Mouse (Mus musculus): Measurements from ENCODE around the gene Cntfr. TPM values are rescaled to one million over a fixed set of nuclear protein-coding genes. Genes with fewer than 3 reads are reported as not detected.
A peak's percentile ranks its signal among the peaks of the same experiment; 100 is the strongest.

Gene Cntfr
- polyA plus RNA-seq, 1 experiment from 2014 or later: 1.1 TPM

DNA sequence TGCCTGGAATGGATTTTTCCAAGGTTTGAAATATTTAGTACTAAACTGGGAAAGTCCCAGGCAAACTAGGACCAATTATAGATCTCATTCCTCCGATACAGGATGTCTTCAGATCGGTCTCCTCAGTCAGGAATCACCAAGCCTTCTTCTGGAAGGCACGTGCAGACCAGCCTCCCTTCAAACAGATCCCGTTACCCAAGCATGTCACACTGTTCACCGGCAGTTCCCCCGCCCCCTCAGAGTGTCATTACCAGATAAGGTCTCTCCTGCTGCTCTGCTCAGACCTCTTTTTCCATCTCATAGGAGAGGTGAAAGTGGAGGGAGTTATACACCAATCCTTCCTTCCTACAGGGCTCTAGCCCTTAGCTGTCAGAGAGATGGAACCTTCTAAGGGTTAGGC lies 43.2 kb downstream of the Cntfr start:
- H3K36me3 ChIP-seq (ENCODE audit: insufficient read depth, low read length): no peaks in the 10 kb centered on the region
- no peaks in the 10 kb centered on the region for H3K27me3 ChIP-seq (replicated peaks; ENCODE audit: insufficient read depth, low read length)
- no peak overlapping the region for H3K27ac ChIP-seq (ENCODE audit: low read length)
- H3K4me2 ChIP-seq (replicated peaks; ENCODE audit: low read depth, low read length): no peak overlapping the region
- no peaks in the 10 kb centered on the region for H3K9me3 ChIP-seq (ENCODE audit: low read length)
- DNase-seq (ENCODE audit: low spot score): no peak
- H3K9ac ChIP-seq (replicated peaks; ENCODE audit: low read depth): no peak overlapping the region
- WGBS: 59% methylated on average over 6 of the region's 6 CpGs
- ATAC-seq: no peak
- no peaks in the 10 kb centered on the region for H3K4me1 ChIP-seq (ENCODE audit: insufficient read depth, low read depth, low read length)
- TF ChIP-seq CTCF (IDR thresholded peaks at IDR 0.05) (no peak), EP300 (IDR thresholded peaks at IDR 0.05) (no peak)
- no peak overlapping the region for H3K4me3 ChIP-seq (ENCODE audit: low read depth, low read length)

DNA sequence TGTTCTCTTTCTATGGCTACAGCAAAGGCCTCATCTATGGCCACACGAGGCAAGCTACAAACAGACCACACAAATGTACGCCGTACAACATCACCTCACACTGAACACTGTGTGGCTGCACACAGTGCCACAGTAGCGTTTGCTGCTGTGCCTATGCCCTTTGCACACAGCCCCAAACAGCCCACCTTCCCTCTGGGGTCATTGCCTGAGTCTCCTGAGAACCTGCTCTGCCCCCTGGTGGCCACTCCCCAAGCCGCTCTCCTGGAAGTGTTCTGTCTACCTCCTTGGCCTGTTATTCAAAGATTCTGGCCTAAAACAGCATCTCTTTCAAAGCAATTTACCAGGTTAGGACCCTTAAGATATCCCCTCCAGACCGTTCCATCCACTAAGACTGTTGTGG lies 43.6 kb downstream of the Cntfr start:
- WGBS: 40% methylated on average over 6 of the region's 6 CpGs
- Histone ChIP-seq H3K4me1 (ENCODE audit: insufficient read depth, low read depth, low read length) (no peaks in the 10 kb centered on the region), H3K9me3 (ENCODE audit: low read length) (no peaks in the 10 kb centered on the region), H3K27me3 (replicated peaks; ENCODE audit: insufficient read depth, low read length) (no peaks in the 10 kb centered on the region), H3K4me3 (ENCODE audit: low read depth, low read length) (no peak overlapping the region), H3K4me2 (replicated peaks; ENCODE audit: low read depth, low read length) (no peak overlapping the region), H3K36me3 (ENCODE audit: insufficient read depth, low read length) (no peaks in the 10 kb centered on the region), H3K9ac (replicated peaks; ENCODE audit: low read depth) (no peak overlapping the region), H3K27ac (ENCODE audit: low read length) (no peak overlapping the region)
- peak; percentile 88 for TF ChIP-seq CTCF (IDR thresholded peaks at IDR 0.05)
- TF ChIP-seq EP300 (IDR thresholded peaks at IDR 0.05): no peak
- ATAC-seq: peak; percentile 44; the same call in 1 of the 2 replicates
- peak; percentile 75 for DNase-seq (ENCODE audit: low spot score)

DNA sequence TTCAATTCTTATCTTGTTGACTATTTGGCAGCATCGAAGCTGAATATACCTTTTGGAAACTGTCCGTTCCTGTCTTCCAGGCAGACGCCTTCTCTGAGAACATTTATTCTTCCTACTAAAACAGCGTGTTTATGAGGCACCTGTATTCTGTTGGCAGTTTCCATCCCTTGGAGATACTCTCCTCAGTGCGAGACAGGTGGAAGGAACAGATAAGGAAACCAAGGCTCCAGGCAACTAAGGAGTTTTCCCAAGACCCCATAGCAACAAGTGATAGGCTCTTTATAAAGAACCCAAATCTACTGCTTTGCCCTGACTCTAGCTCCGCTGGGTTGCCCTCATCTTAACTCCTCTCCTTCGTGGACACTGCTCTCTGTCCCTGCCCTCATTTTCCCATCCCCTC lies 48.3 kb downstream of the Cntfr start:
- no peak for TF ChIP-seq EP300 (IDR thresholded peaks at IDR 0.05)
- no peak for TF ChIP-seq CTCF (IDR thresholded peaks at IDR 0.05)
- whole genome bisulfite sequencing: 55% methylated on average over 7 of the region's 7 CpGs
- DNase-seq (ENCODE audit: low spot score): no peak

DNA sequence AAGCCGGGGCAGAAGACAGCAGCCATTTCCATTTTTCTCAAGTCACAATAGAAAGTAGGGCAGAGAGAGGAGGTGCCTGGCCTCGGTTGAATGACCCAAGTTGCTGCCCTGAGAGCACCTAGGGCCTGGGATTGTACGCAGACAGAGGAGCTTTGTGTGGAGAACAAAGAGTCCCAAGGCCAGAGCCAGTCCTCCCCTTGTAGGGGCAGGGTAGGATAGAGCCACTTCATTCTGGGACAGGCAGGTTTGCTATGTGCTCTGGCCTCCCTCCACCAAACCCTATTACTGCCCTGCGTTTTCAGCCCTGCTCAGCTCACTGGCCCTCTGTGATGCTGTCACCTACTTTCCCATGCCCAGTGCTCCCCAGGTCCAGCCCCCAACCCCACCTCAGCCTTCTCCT lies 48.7 kb downstream of the Cntfr start:
- no peaks in the 10 kb centered on the region for H3K9me3 ChIP-seq (ENCODE audit: low read length)
- 42% methylated on average over 4 of the region's 4 CpGs for WGBS
- H3K27ac ChIP-seq (ENCODE audit: low read length): no peak overlapping the region
- H3K9ac ChIP-seq (replicated peaks; ENCODE audit: low read depth): no peak overlapping the region
- no peak overlapping the region for H3K4me2 ChIP-seq (replicated peaks; ENCODE audit: low read depth, low read length)
- DNase-seq (ENCODE audit: low spot score) (no peak), ATAC-seq (no peak)
- no peak overlapping the region for H3K4me3 ChIP-seq (ENCODE audit: low read depth, low read length)
- no peaks in the 10 kb centered on the region for H3K4me1 ChIP-seq (ENCODE audit: insufficient read depth, low read depth, low read length)
- no peaks in the 10 kb centered on the region for H3K36me3 ChIP-seq (ENCODE audit: insufficient read depth, low read length)
- TF ChIP-seq CTCF (IDR thresholded peaks at IDR 0.05) (no peak), EP300 (IDR thresholded peaks at IDR 0.05) (no peak)
- H3K27me3 ChIP-seq (replicated peaks; ENCODE audit: insufficient read depth, low read length): no peaks in the 10 kb centered on the region

More for the DNA sequence above, 48.3 kb downstream of the Cntfr start:
- Histone ChIP-seq H3K4me3 (ENCODE audit: low read depth, low read length) (no peak overlapping the region), H3K27me3 (replicated peaks; ENCODE audit: insufficient read depth, low read length) (no peaks in the 10 kb centered on the region), H3K36me3 (ENCODE audit: insufficient read depth, low read length) (no peaks in the 10 kb centered on the region), H3K9me3 (ENCODE audit: low read length) (no peaks in the 10 kb centered on the region), H3K9ac (replicated peaks; ENCODE audit: low read depth) (no peak overlapping the region), H3K4me2 (replicated peaks; ENCODE audit: low read depth, low read length) (no peak overlapping the region), H3K27ac (ENCODE audit: low read length) (no peak overlapping the region), H3K4me1 (ENCODE audit: insufficient read depth, low read depth, low read length) (no peaks in the 10 kb centered on the region)
- no peak for ATAC-seq

DNA sequence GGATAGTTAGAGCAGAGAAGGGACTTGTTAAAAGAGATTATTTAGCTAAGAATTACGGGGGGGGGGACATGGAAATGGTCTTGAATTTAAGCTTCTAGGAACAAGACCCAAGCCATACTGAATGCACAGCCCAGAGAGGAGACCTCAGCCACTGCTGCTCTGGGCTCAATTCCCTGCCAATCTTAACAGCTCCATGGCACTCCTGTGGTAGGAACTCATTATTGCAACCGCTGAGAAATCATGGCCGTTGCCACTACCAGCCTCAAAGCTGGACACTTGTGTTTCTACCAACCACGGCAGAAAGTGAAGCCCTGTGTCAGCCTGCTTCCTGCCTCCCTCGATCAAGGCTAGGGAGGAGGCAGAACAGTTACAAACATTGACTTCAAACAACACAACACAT lies 51.4 kb downstream of the Cntfr start:
- 7% methylated on average over 5 of the region's 5 CpGs for WGBS
- H3K27ac ChIP-seq (ENCODE audit: low read length): no peak overlapping the region
- H3K4me2 ChIP-seq (replicated peaks; ENCODE audit: low read depth, low read length): no peak overlapping the region
- H3K4me1 ChIP-seq (ENCODE audit: insufficient read depth, low read depth, low read length): no peaks in the 10 kb centered on the region
- H3K4me3 ChIP-seq (ENCODE audit: low read depth, low read length): no peak overlapping the region
- peak; percentile 58 for DNase-seq (ENCODE audit: low spot score)
- H3K27me3 ChIP-seq (replicated peaks; ENCODE audit: insufficient read depth, low read length): no peaks in the 10 kb centered on the region
- no peaks in the 10 kb centered on the region for H3K9me3 ChIP-seq (ENCODE audit: low read length)
- peak; percentile 71 for ATAC-seq
- H3K36me3 ChIP-seq (ENCODE audit: insufficient read depth, low read length): no peaks in the 10 kb centered on the region
- TF ChIP-seq EP300 (IDR thresholded peaks at IDR 0.05) (no peak), CTCF (IDR thresholded peaks at IDR 0.05) (peak; percentile 74)
- H3K9ac ChIP-seq (replicated peaks; ENCODE audit: low read depth): no peak overlapping the region

DNA sequence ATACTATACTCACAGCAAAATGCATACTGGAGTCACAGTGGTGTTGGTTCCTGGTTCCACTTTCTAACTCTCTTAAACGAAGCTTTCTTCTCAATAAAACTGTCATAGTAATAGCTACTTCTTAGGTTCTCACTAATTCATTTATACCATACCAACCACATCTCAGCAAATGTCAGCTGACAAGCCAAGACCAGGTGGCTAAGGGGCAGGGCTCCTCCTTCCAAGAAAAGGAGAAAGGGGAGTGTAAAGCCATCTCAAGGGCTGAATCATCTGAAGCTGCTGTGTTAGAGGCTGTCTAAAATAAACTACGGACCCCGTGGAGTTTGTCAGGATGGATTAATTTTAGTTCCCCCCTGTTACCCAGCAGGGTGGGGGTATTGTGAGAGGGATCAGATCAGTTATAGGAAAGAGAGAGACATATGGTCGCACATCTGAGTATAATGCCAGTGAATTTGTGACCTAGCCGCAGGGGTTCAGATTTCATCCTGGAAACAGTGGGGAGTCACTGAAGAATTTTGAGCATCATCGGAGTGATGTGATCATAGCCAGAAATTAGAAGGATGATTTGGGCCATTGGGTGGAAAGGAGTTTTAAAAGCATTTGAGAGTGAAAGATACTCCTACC lies 55.6 kb downstream of the Cntfr start:
- H3K36me3 ChIP-seq (ENCODE audit: insufficient read depth, low read length): no peaks in the 10 kb centered on the region
- H3K4me1 ChIP-seq (ENCODE audit: insufficient read depth, low read depth, low read length): no peaks in the 10 kb centered on the region
- no peaks in the 10 kb centered on the region for H3K9me3 ChIP-seq (ENCODE audit: low read length)
- DNase-seq (ENCODE audit: low spot score): no peak
- TF ChIP-seq EP300 (IDR thresholded peaks at IDR 0.05): no peak
- no peak for TF ChIP-seq CTCF (IDR thresholded peaks at IDR 0.05)
- H3K4me3 ChIP-seq (ENCODE audit: low read depth, low read length): no peak overlapping the region
- no peak overlapping the region for H3K4me2 ChIP-seq (replicated peaks; ENCODE audit: low read depth, low read length)
- no peaks in the 10 kb centered on the region; the same call in 1 of the 2 replicates for H3K27me3 ChIP-seq (replicated peaks; ENCODE audit: insufficient read depth, low read length)
- H3K9ac ChIP-seq (replicated peaks; ENCODE audit: low read depth): no peak overlapping the region
- no peak for ATAC-seq
- H3K27ac ChIP-seq (ENCODE audit: low read length): no peak overlapping the region
- 85% methylated on average over 6 of the region's 6 CpGs for WGBS
